Mouse (Mus musculus) kidney, postnatal 4 days (tissue): ENCODE data around the gene Cmtm6.

ENCODE experiments used
- DNase-seq, 2 experiments: peaks; one replicate each; pipeline ENCODE4 v3.0.0; 2021; ENCODE audit warnings: mixed read lengths in 2 of 2

The Cmtm6 gene

DNA sequence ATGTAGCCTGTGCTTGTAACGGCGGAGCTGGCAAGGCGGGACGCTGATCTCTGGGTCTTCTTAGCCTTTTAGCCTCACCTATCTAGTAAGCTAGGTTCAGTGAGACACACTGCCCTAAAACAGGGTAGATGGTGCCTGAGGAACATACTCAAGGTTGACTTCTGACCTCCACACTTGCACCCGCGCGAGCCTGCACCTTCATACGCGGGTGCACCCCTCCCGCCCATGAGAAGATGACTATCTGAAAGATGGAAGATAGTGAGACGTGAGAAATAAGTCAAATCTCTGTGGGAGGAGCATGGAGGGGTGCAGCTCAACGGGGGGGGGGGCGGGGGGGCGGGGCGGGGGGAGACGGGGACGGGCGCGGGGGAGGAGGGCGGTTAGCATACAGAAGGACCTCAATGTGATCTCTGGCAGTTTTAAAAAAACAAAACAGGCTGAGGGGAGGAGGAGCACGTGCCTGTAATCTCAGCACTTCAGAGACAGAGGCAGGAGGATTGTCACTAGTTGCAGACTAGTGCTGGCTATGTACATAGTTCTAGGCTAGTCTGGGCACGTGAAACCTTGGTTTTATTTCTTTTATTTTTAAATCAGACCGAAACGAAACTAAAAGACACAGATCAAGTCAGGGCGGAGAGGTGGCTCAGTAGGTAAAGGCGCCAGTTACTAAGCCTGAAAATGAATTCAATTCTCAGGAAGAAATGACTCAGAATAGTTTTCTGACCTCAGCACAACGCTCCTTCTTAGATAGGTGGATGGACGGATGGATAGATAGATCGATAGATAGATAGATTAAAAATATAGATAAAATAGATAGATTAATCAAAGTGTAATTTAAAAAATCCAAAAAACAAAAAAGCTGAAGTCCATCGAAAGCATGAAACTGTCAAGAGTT is 758 bp upstream of the Cmtm6 start:
- peak in 1 of 2 experiments; percentile 38 for DNase-seq

GRCm38 (mm10) chr9:114731871-114732682 is 1.2 kb downstream of the Cmtm6 start:
- DNase-seq = no peak

GRCm38 (mm10) chr9:114733238-114733637 is 2.3 kb downstream of the Cmtm6 start:
- DNase-seq = no peak

DNA sequence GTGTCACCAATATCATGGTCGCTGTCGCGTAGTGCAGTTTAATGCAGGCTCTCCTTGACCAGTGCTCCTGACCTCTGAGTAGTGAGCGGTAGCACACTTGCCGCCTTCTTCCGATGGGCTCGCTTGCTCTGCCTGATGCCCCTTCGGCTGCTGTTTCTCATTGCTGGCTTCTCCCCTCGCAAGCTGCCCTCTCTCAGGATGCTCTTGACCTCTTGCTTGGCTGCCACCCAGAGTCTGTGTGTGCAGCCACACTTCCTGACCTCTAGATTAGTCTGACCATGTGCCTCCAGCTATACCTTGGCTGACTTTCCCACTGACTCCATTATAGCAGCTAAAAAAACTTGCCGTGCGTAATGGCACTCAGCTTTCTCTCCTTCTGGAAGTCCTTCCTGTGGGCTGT is 5.5 kb downstream of the Cmtm6 start:
- DNase-seq = peak; percentile 50 to 58

DNA sequence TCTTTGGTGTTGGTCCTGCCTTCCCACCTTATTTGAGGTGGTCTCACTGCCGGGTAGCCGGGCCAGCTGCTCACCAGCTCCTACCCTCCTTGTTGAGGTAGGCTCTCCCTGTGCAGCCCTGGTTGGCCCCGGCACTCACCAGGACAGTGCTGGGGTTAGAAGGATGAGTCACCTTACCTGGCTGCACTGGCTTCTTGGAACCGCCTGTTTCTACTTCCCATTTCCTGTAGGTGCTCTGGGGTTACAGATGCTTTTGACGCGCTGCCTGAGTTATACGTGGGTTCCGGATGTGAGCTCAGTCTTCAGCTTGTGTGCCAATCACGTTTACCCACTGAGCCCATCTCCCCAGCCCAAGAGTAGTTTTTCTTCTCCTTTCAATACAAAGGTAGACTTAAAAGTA is 9.4 kb downstream of the Cmtm6 start:
- DNase-seq = no peak

GRCm38 (mm10) chr9:114742731-114743130 is 11.8 kb downstream of the Cmtm6 start:
- DNase-seq = no peak

DNA sequence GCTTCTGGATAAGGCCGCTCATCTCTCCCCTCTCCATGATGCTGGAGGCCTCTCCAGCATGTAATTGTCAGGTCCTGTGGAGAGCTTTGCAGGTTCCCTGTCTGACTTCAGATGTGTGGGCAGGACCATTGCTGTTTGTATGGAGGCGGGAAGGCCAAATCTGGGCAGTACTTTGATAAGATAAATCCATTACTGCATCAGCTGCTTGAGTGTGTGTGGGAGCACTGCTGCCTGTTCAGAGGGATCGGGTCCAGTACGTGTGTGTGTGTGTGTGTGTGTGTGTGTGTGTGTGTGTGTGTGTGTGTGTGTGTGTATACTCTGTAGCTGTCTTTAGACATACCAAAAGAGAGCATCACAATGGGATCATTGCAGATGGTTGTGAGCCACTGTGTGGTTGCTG is 14.2 kb downstream of the Cmtm6 start:
- no peak for DNase-seq

- no peak for DNase-seq
Observed at GRCm38 (mm10) chr9:114745654-114746053, 14.7 kb downstream of the Cmtm6 start.

DNA sequence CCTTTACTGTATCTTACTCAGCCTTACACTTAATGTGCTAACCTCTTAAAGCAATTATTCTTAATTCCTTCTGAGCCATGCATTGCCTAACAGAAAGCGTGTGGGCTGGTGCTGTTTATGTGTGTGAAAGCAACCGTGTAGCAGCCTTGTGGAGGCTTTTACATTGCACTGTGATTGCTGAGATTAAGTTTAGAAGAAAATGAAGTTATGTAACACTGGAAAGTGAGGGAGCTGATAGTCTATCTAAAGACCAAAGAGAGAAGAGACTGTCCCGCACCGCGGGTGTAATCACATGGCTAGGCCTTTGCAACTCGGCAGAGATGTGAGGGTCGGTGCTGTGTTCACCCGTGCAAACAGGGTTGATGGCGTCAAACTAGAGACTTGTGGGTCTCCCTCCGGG is 16.1 kb downstream of the Cmtm6 start:
- DNase-seq = no peak

DNA sequence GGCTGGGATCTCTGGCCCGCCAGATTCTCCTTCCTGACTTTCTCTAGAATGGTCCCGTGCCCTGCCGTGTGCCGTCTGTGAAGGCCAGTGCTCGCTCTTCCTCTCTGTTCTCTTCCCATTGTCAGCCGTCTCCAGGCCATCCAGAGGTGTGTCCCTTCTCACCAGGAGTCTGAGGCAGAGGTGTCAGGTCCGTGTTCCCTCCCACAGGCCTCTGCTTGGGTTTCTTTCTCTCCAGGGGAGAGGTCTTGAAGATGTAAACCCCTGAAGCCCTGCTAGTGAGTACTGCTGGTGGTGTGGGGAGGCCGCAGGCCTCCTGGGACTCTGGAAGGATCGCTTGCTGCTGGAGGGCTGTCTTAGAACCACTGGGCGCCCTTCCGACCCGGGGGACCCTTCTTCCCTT is 16.6 kb downstream of the Cmtm6 start:
- no peak for DNase-seq

- no peak for DNase-seq
Observed at GRCm38 (mm10) chr9:114751582-114751981, 20.7 kb downstream of the Cmtm6 start.

DNA sequence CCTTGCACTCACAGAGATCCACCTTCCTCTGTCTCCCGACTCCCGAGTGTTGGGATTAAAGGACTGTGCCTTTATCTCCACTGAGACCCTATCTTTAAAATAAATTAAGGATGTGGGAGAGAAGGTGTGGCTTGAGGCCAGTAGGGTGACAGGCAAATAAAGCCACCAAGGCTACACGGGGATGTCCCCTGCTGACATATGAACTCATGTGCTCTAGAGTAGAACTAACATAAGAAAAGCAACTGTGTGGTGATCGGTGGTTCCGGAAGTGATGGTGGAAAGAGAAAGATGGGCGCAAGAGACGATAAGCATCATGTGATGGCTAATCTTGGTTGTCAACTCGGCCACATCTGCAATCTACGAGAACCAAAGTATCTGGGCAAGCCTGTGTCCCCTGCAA is 21.4 kb downstream of the Cmtm6 start:
- peak in 1 of 2 experiments; percentile 17 for DNase-seq

DNA sequence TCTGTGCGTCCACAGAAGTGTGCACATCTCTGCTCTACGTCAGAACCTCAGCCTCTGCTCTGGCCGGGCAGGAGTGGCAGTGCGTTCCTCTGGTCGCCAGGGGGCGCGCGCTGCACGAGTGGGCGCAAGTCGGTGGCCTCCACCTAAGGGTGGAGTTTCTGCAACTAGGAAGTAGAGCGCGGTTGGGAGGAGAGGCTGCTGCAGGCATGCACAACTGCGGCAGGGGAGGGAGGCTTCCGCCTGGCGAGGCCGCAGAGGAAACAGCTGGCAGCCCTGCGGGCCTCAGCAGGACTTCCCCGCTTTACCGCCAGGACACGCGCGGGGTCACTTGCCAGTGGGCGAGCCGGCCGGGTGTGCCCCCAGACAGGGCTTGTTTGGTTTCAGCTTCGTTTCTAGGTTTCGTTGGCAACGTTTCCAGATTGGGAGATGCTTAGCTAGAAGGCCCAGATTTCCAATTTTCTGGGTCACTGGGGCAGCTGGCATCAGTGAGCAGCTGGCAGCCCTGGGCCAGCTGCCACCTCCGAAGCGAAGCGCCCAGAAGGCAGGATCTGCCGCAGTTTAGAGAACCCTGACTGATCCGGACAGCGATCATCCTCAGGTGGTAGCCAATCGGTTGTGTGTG is 22.1 kb downstream of the Cmtm6 start:
- peak; percentile 96 for DNase-seq

GRCm38 (mm10) chr9:114758272-114758671 is 27.4 kb downstream of the Cmtm6 start:
- no peak for DNase-seq

- no peak for DNase-seq
Observed at GRCm38 (mm10) chr9:114758801-114759200, 27.9 kb downstream of the Cmtm6 start.

DNA sequence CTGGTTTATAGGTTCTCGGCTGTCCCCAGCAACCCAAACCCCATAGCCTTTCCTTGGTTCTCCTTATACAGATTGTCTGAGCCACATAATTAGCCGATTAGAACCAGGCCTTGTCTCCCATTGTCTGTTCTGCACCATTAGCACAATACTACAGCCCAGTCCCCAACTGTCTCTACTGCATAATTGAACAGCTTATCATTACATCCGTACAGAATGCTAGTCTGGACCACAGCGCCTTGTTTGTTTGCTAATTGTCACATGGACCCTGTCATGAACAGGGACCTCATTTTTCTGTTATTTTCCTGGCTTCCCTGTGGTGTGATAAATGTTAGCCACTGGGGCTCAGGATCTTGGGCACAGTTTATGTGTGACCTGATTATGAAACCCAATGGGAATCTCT is 29.0 kb downstream of the Cmtm6 start:
- DNase-seq = no peak

GRCm38 (mm10) chr9:114760353-114760752 is 29.4 kb downstream of the Cmtm6 start:
- no peak for DNase-seq

DNA sequence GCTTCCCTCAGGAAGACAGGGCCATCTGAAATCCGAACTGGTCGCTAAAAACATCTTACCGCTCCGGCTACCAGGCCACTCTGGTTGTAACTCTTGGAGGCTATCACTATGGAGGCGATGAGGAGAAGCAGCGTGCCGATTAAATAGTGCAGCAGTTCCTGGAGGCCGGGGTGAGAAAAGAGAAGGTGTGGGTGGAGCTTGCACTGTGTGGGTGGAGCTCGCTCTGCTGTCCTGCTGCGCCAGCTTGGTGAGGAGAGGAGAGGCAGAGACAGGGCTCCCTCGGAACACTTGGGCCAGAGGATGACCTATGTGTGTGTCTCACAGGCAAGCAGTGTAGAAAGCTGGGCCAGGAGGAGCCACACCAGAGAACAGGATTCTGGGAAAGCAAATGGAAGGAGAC is 30.9 kb downstream of the Cmtm6 start:
- DNase-seq = no peak

DNA sequence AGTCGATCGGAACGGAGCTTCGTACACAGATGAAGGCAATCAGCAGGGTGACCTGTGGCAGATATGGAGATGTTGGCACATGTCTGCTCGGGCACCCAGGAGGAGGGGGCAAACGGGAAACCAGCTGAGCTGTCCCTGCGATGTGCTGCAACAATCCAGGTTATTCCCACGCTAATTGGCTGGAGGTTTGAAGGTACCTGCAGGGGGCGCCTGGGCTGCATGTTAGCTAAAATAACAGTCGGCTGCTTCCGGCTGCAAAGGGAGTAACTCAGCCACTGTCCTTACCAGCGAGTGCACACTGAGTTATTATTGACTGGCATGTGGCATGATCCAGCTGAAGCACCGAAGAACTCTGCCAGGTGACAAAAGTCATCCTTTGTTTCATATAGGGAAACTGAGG is 32.4 kb downstream of the Cmtm6 start:
- peak; percentile 77 to 82 for DNase-seq

GRCm38 (mm10) chr9:114767030-114767429 is 36.1 kb downstream of the Cmtm6 start:
- peak; percentile 67 to 78 for DNase-seq

DNA sequence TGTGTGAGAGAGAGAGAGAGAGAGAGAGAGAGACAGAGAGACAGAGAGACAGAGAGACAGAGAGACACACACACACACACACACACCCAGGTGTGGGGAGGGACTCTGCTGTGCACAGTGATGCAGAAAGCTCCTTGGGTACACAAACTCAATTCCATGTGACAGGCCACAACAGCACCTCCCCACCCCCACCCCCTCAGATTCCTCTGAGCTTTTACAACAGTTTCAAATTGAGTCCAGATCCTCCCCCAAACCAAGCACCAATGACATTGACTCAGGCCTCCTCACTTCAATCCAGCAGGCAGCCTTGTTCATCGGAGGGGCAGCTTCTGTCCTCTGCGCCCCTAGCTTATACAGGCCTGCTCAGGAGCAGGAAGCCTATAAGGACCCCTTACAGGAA is 36.6 kb downstream of the Cmtm6 start:
- DNase-seq = peak in 1 of 2 experiments; percentile 36

DNA sequence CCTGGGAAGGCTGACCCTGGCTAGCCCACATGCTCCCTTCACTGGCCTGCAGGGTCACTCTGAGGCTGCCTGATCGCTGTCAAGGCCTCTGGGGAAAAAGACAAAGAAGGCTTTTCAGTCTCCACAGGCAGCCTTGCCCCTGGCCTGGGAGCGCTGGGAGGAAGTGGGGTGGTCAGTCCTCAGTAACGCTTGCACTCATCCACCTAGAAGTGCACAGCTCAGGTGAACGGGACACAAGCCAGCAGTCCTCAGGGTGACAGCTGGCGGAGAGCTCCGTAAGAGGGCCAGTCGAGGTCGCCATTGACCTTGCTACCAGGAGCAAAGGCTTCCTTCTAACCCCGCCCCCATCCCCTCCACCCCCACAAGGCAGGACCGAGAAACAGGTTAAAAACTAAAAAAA is 37.1 kb downstream of the Cmtm6 start:
- DNase-seq = peak; percentile 37 to 51

DNA sequence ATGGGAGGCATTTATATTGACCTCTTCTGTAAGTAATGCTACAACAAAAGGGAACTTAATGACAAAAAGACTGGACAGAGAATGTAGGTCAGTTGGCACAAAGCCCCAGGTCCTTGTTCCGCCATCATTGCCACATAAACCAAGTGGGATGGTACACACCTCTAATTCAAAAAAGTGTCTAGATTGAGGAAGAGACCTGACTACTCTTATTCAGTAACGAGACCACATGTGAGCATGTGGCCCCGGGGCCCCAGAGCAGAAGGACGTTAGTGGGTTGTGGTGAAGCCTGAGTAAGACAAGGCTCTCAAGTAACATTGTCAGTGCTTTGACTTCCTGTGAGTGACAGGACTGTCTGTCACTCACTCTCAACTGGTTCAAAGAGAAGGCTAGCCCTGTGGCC is 39.3 kb downstream of the Cmtm6 start:
- no peak for DNase-seq
